Mouse (Mus musculus) liver, adult 2 months (tissue): ENCODE data around the gene Tmem208. TPM values are rescaled to one million over a fixed set of nuclear protein-coding genes. Genes with fewer than 3 reads are reported as not detected.

Experiments
- DNase-seq: peaks from one replicate; pipeline ENCODE4 v3.0.0-alpha.2; 2011; ENCODE audit warnings: low read depth, low spot score; ENCODE audit errors: extremely low read depth
- H3K27ac ChIP-seq: fragments of 200-500 bp; replicated peaks from 2 replicates; pipeline ENCODE4 v1.5.1; 2012; ENCODE audit warnings: low read depth, mild to moderate bottlenecking, control low read depth, inconsistent platforms, low read length; ENCODE audit not compliant: insufficient read depth
- H3K27me3 ChIP-seq: fragments of 200-500 bp; 2 replicates; pipeline ENCODE4 v1.6.1; 2012; ENCODE audit warnings: mild to moderate bottlenecking, moderate library complexity, low read length, inconsistent platforms; ENCODE audit not compliant: control insufficient read depth, insufficient read depth
- H3K36me3 ChIP-seq: fragments of 200-500 bp; 2 replicates; pipeline ENCODE4 v1.6.1; 2012; ENCODE audit warnings: low read length, inconsistent platforms; ENCODE audit not compliant: control insufficient read depth, insufficient read depth
- H3K4me1 ChIP-seq: fragments of 200-500 bp; 2 replicates; pipeline ENCODE4 v1.6.1; 2011; ENCODE audit warnings: low read length; ENCODE audit not compliant: control insufficient read depth, insufficient read depth
- H3K4me3 ChIP-seq: fragments of 200-500 bp; 2 replicates; pipeline ENCODE4 v1.5.1; 2011; ENCODE audit warnings: low read depth, mild to moderate bottlenecking, control low read depth, low read length, moderate library complexity; ENCODE audit not compliant: insufficient read depth
- H3K79me2 ChIP-seq: fragments of 200-500 bp; 2 replicates; pipeline ENCODE4 v1.6.1; 2012; ENCODE audit warnings: inconsistent platforms, mild to moderate bottlenecking, low read length, moderate library complexity; ENCODE audit not compliant: control insufficient read depth, insufficient read depth
- H3K9ac ChIP-seq: fragments of 200-500 bp; 2 replicates; pipeline ENCODE4 v1.6.1; 2012; ENCODE audit warnings: low read depth, mild to moderate bottlenecking, control low read depth, inconsistent platforms, low read length
- CTCF ChIP-seq: fragments of 200-500 bp; IDR thresholded peaks from 2 replicates; pipeline ENCODE4 v1.5.1; 2011; ENCODE audit warnings: low read depth, low read length, control low read depth
- POLR2A ChIP-seq: fragments of 200-500 bp; IDR thresholded peaks from 2 replicates; pipeline ENCODE4 v1.6.1; 2011; ENCODE audit warnings: low read length, control low read depth; ENCODE audit not compliant: insufficient read depth; ENCODE audit errors: extremely low read depth
- WGBS: fragments of 180-500 bp; shearing (Covaris S2); methylation state at CpG from one replicate; pipeline ENCODE4 v1.1.7; 2018; 5-methylcytosine and 5-hydroxymethylcytosine counted together
- polyA plus RNA-seq: library from polyadenylated mRNA; depleted of rRNA; stranded (reverse); fragments of >200 nt; gene quantifications from 2 replicates; pipeline ENCODE4 v1.2.3, GENCODE M21; 2012
- total RNA-seq: library from RNA; depleted of rRNA; stranded (reverse); fragments of >200 nt; gene quantifications from 2 replicates; pipeline ENCODE4 v1.2.3, GENCODE M21; 2014

The Tmem208 gene
- total and polyA plus RNA-seq, 2 experiments = 90.9 to 104 TPM

DNA sequence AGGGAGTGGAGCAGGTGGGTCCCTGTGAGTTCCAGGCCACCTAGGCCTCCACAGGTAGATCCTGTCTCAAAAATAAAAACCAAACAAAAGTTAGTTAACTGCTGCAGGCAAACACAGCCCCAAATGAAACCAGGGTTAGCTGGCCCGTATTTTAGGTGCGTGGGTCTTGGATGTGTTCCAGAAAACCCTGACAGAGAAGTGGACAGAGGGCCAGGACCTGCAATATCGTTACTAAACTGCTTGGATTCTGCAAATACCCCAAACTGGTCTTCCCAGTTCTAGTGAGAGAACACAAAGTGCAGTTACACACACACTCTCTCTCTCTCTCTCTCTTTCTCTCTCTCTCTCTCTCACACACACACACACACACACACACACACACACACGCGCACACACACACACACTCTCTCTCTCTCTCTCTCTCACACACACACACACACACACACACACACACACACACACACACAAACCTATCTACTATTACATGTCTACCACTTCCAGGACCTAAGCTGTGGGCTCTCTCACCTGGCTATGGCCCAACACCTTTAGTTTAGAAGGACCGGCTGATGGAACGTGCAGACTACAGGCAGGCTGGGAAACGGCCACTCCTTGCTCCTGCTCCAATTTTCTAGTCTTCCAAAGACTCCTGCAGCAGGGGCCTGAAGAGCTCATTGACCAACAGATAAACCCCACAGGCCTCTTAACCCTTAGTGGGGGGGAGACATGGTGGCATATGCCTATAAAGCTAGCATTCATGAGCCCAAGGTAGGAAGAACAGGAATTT is 17.8 kb downstream of the Tmem208 start:
- WGBS = 31% methylated on average over 7 of the region's 8 CpGs
- H3K4me1 ChIP-seq = no peaks in the 10 kb centered on the region; the same call in none of the 2 replicates

GRCm38 (mm10) chr8:105345061-105345975 is 19.2 kb downstream of the Tmem208 start:
- Histone ChIP-seq H3K27ac (peak overlapping the region; percentile 59), H3K4me3 (no peak overlapping the region), H3K79me2 (no peaks in the 10 kb centered on the region), H3K27me3 (peaks cover 11% of the 10 kb centered on the region), H3K4me1 (no peaks in the 10 kb centered on the region; the same call in none of the 2 replicates), H3K36me3 (no peaks in the 10 kb centered on the region), H3K9ac (no peak overlapping the region)
- TF ChIP-seq CTCF = no peak
- TF ChIP-seq POLR2A = no peak
- 48% methylated on average over 7 of the region's 7 CpGs for WGBS
- DNase-seq = peak; percentile 28

More for the DNA sequence above, 17.8 kb downstream of the Tmem208 start:
- Histone ChIP-seq H3K9ac (no peak overlapping the region; the same call in 1 of the 2 replicates), H3K79me2 (no peaks in the 10 kb centered on the region), H3K27ac (no peak overlapping the region), H3K27me3 (peaks cover 2% of the 10 kb centered on the region; the same call in 1 of the 2 replicates), H3K4me3 (no peak overlapping the region), H3K36me3 (no peaks in the 10 kb centered on the region)
- no peak for DNase-seq
- TF ChIP-seq POLR2A (no peak), CTCF (no peak)

GRCm38 (mm10) chr8:105346611-105347427 is 20.7 kb downstream of the Tmem208 start:
- Histone ChIP-seq H3K4me3 (peak overlapping the region; percentile 87), H3K9ac (peak overlapping the region; percentile 79), H3K79me2 (no peaks in the 10 kb centered on the region), H3K27me3 (peaks cover 11% of the 10 kb centered on the region), H3K27ac (peak overlapping the region; percentile 27), H3K4me1 (no peaks in the 10 kb centered on the region; the same call in 1 of the 2 replicates), H3K36me3 (no peaks in the 10 kb centered on the region)
- DNase-seq = peak; percentile 37
- 15% methylated on average over 34 of the region's 34 CpGs for WGBS
- TF ChIP-seq POLR2A (no peak), CTCF (no peak)

DNA sequence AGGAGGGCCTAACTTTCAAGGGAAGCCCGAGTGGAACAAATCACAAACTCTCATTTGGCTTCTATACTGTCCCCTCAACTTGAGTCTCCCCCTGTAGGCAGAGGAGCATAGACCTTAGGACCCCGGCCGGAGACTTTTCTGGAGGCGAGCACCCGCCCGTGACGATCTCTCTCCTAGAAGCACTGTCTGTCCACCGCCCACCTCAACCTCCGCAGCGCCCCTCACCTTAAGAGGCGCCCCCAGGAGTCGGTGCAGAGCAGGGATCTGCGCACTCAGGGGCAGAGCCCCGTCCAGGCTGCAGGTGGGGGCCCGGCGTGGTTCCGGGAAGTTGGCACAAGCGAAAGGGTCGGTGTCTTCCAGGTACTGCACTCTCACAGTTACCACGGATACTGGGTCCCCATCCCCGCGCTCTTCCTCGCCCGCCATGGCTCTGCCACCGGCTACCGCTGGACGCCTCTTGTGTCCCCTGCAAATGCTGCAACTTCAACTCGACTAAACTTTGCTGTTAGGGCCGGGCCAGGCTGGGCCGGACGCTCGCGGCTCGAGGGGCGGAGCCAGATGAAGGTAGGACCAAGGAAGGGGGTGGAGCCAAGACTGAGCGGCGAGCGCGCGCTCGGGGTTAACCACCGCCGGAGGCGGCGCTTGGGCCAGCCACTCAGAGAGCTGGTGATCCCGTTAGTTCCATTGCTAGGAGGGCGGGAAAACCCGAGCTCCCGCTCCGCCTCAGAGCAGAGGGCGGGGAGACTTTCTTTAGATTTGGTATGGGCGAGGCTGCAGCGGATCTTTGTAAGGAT is 21.5 kb downstream of the Tmem208 start, which contains the start of gene Fhod1:
Gene Fhod1 (minus strand): TSS at position 526 of the 794 bp plus-strand sequence.
- Histone ChIP-seq H3K27ac (peak within 1 kb of the TSS; percentile 27), H3K4me1 (no peaks in the 10 kb centered on the region; the same call in 1 of the 2 replicates), H3K27me3 (peaks cover 11% of the 10 kb centered on the region), H3K36me3 (no peaks in the 10 kb centered on the region), H3K4me3 (peak within 1 kb of the TSS; percentile 87), H3K79me2 (no peaks in the 10 kb centered on the region), H3K9ac (peak within 1 kb of the TSS; percentile 79)
- no peak for TF ChIP-seq CTCF
- TF ChIP-seq POLR2A = peak; percentile 56
- DNase-seq = peak; percentile 84
- WGBS = 2% methylated on average over 53 of the region's 53 CpGs
